Mouse (Mus musculus) bone marrow, adult 2 months (tissue): ENCODE results near the gene Dynlrb2.

Source experiments
- CTCF ChIP-seq: fragments of 200-500 bp; IDR thresholded peaks from 2 replicates; pipeline ENCODE4 v1.5.1; 2011; ENCODE audit warnings: low read length, control low read depth; ENCODE audit not compliant: control insufficient read depth, insufficient read depth
- POLR2A ChIP-seq: fragments of 200-500 bp; IDR thresholded peaks from 2 replicates; pipeline ENCODE4 v1.6.1; 2011; ENCODE audit warnings: low read depth, mild to moderate bottlenecking, control low read depth, low read length, borderline replicate concordance; ENCODE audit not compliant: control insufficient read depth

DNA sequence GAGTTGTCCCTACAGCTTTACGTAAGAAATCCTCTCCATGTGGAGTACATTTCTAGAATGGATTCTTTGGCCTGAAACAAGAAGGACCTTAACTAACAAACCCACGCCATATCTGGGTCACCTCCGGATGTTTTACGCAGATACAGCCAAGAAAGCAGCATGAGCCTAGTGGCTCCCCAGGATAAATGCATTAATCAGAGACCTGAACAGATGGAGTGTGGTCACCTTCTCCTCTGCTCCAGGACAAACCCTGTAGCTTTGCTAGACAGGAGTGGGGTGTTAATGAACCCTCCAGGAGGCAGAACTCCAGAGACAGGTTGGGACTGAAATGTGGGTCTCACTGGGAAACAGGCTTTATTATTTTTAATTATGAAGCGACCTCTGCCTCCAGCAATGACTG lies 14.9 kb downstream of the Dynlrb2 start:
- TF ChIP-seq CTCF (no peak), POLR2A (no peak)
